Mouse (Mus musculus): ENCODE data around the gene 2210016F16Rik. TPM values are rescaled to one million over a fixed set of nuclear protein-coding genes. Genes with fewer than 3 reads are reported as not detected.
"Not testable (repeated sequence)": the region's sequence is repeated elsewhere in the genome, so short reads cannot be mapped to it uniquely, and the experiment has no call there.

Gene 2210016F16Rik
- polyA plus RNA-seq, 1 experiment from 2014 or later = 33.6 TPM

- H3K4me3 ChIP-seq (ENCODE audit: control insufficient read depth in 1 of 2, insufficient read depth in 1 of 2, low read depth in 1 of 2, low read length in 2 of 2) = no peak overlapping the region
- H3K36me3 ChIP-seq (ENCODE audit: control insufficient read depth, insufficient read depth, low read length) = no peaks in the 10 kb centered on the region
- no peak for ATAC-seq (ENCODE audit: insufficient number of reproducible peaks, insufficient read depth, low FRiP score, low read depth)
- no peak overlapping the region for H3K27ac ChIP-seq (replicated peaks in 1 of 2; ENCODE audit: control insufficient read depth in 1 of 2, insufficient read depth in 1 of 2, low read depth in 2 of 2, low read length in 2 of 2)
- 65% methylated on average over 5 of the region's 5 CpGs for WGBS
- no peaks in the 10 kb centered on the region for H3K4me1 ChIP-seq (ENCODE audit: control insufficient read depth in 2 of 2, insufficient read depth in 2 of 2, low read length in 2 of 2)
- no peak overlapping the region for H3K9ac ChIP-seq (ENCODE audit: low read length)
- H3K27me3 ChIP-seq (ENCODE audit: control insufficient read depth, insufficient read depth, low read length) = no peaks in the 10 kb centered on the region
- H3K4me2 ChIP-seq (ENCODE audit: low read length) = no peak overlapping the region
- peaks cover 4% of the 10 kb centered on the region; the same call in 1 of the 2 replicates for H3K9me3 ChIP-seq (ENCODE audit: control insufficient read depth, low read length)
Measured at GRCm38 (mm10) chr13:58372278-58373152, 12.5 kb downstream of the 2210016F16Rik start.

- Histone ChIP-seq H3K4me3 (ENCODE audit: control insufficient read depth in 1 of 2, insufficient read depth in 1 of 2, low read depth in 1 of 2, low read length in 2 of 2) (no peak overlapping the region), H3K9ac (ENCODE audit: low read length) (no peak overlapping the region), H3K27ac (replicated peaks in 1 of 2; ENCODE audit: control insufficient read depth in 1 of 2, insufficient read depth in 1 of 2, low read depth in 2 of 2, low read length in 2 of 2) (no peak overlapping the region), H3K36me3 (ENCODE audit: control insufficient read depth, insufficient read depth, low read length) (no peaks in the 10 kb centered on the region), H3K9me3 (ENCODE audit: control insufficient read depth, low read length) (no peaks in the 10 kb centered on the region), H3K4me1 (ENCODE audit: control insufficient read depth in 2 of 2, insufficient read depth in 2 of 2, low read length in 2 of 2) (no peaks in the 10 kb centered on the region; a peak in 1 of 4 replicates), H3K4me2 (ENCODE audit: low read length) (no peak overlapping the region), H3K27me3 (ENCODE audit: control insufficient read depth, insufficient read depth, low read length) (no peaks in the 10 kb centered on the region)
- WGBS = 66% methylated on average over 4 of the region's 4 CpGs
- ATAC-seq (ENCODE audit: insufficient number of reproducible peaks, insufficient read depth, low FRiP score, low read depth) = no peak
Measured at GRCm38 (mm10) chr13:58368835-58369234, 16.2 kb downstream of the 2210016F16Rik start.

DNA sequence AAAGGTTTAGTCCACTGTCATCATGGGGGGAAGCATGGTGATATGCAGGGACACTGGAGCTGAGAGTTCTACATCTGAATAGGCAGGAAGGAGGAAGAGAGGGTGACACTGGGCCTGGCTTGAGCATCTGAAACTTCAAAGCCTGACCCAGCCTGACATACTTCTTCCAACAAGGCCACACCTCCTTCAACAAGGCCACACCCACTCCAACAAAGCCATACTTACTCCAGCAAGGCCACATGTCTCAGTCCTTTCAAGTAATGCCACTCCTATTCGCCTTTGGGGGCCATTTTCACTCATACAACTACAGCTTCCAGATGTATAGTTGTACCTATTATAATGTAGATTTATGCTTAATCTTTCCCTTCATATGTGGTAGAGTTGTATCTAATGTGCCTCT lies 17.4 kb downstream of the 2210016F16Rik start:
- Histone ChIP-seq H3K36me3 (ENCODE audit: control insufficient read depth, insufficient read depth, low read length) (no peaks in the 10 kb centered on the region), H3K9me3 (ENCODE audit: control insufficient read depth, low read length) (no peaks in the 10 kb centered on the region), H3K4me1 (ENCODE audit: control insufficient read depth in 2 of 2, insufficient read depth in 2 of 2, low read length in 2 of 2) (no peaks in the 10 kb centered on the region; a peak in 1 of 4 replicates), H3K4me2 (ENCODE audit: low read length) (no peak overlapping the region), H3K27me3 (ENCODE audit: control insufficient read depth, insufficient read depth, low read length) (no peaks in the 10 kb centered on the region), H3K9ac (ENCODE audit: low read length) (no peak overlapping the region), H3K27ac (replicated peaks in 1 of 2; ENCODE audit: control insufficient read depth in 1 of 2, insufficient read depth in 1 of 2, low read depth in 2 of 2, low read length in 2 of 2) (no peak overlapping the region), H3K4me3 (ENCODE audit: control insufficient read depth in 1 of 2, insufficient read depth in 1 of 2, low read depth in 1 of 2, low read length in 2 of 2) (no peak overlapping the region)
- WGBS = 67% methylated on average over 1 of the region's 1 CpGs
- no peak for ATAC-seq (ENCODE audit: insufficient number of reproducible peaks, insufficient read depth, low FRiP score, low read depth)

GRCm38 (mm10) chr13:58366373-58366772 lies 18.7 kb downstream of the 2210016F16Rik start:
- Histone ChIP-seq H3K27me3 (ENCODE audit: control insufficient read depth, insufficient read depth, low read length) (no peaks in the 10 kb centered on the region), H3K4me2 (ENCODE audit: low read length) (no peak overlapping the region), H3K36me3 (ENCODE audit: control insufficient read depth, insufficient read depth, low read length) (no peaks in the 10 kb centered on the region), H3K9ac (ENCODE audit: low read length) (no peak overlapping the region), H3K4me3 (ENCODE audit: control insufficient read depth in 1 of 2, insufficient read depth in 1 of 2, low read depth in 1 of 2, low read length in 2 of 2) (no peak overlapping the region), H3K4me1 (ENCODE audit: control insufficient read depth in 2 of 2, insufficient read depth in 2 of 2, low read length in 2 of 2) (no peaks in the 10 kb centered on the region; a peak in 1 of 4 replicates), H3K27ac (replicated peaks in 1 of 2; ENCODE audit: control insufficient read depth in 1 of 2, insufficient read depth in 1 of 2, low read depth in 2 of 2, low read length in 2 of 2) (no peak overlapping the region), H3K9me3 (ENCODE audit: control insufficient read depth, low read length) (no peaks in the 10 kb centered on the region)
- ATAC-seq (ENCODE audit: insufficient number of reproducible peaks, insufficient read depth, low FRiP score, low read depth) = no peak
- 89% methylated on average over 3 of the region's 3 CpGs for WGBS

DNA sequence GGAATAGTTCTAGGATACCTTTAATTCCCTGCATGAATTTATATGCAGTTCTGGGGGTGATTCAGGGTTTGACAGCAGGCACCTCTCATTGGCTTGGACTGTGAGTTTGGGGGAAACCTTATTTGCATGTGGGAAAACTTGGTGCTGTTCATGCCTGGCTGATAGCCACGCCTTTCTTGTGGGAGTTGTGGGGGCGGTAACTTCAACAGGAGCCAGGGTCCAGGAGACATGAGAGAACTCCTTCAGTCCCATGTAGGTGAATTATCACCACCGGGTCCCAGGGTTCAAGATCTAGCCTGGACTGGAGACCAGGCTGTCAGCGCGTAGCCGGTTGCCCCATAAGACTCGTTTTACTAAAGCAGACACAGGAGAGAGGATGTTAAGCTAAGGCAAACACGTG lies 19.8 kb downstream of the 2210016F16Rik start:
- 76% methylated on average over 8 of the region's 8 CpGs for whole genome bisulfite sequencing
- H3K27ac ChIP-seq (replicated peaks in 1 of 2; ENCODE audit: control insufficient read depth in 1 of 2, insufficient read depth in 1 of 2, low read depth in 2 of 2, low read length in 2 of 2); H3K27me3 ChIP-seq (ENCODE audit: control insufficient read depth, insufficient read depth, low read length); H3K4me2 ChIP-seq (ENCODE audit: low read length); H3K9ac ChIP-seq (ENCODE audit: low read length); H3K4me1 ChIP-seq (ENCODE audit: control insufficient read depth in 2 of 2, insufficient read depth in 2 of 2, low read length in 2 of 2); H3K36me3 ChIP-seq (ENCODE audit: control insufficient read depth, insufficient read depth, low read length); H3K9me3 ChIP-seq (ENCODE audit: control insufficient read depth, low read length); ATAC-seq (ENCODE audit: insufficient number of reproducible peaks, insufficient read depth, low FRiP score, low read depth); H3K4me3 ChIP-seq (ENCODE audit: control insufficient read depth in 1 of 2, insufficient read depth in 1 of 2, low read depth in 1 of 2, low read length in 2 of 2): not testable (repeated sequence)

DNA sequence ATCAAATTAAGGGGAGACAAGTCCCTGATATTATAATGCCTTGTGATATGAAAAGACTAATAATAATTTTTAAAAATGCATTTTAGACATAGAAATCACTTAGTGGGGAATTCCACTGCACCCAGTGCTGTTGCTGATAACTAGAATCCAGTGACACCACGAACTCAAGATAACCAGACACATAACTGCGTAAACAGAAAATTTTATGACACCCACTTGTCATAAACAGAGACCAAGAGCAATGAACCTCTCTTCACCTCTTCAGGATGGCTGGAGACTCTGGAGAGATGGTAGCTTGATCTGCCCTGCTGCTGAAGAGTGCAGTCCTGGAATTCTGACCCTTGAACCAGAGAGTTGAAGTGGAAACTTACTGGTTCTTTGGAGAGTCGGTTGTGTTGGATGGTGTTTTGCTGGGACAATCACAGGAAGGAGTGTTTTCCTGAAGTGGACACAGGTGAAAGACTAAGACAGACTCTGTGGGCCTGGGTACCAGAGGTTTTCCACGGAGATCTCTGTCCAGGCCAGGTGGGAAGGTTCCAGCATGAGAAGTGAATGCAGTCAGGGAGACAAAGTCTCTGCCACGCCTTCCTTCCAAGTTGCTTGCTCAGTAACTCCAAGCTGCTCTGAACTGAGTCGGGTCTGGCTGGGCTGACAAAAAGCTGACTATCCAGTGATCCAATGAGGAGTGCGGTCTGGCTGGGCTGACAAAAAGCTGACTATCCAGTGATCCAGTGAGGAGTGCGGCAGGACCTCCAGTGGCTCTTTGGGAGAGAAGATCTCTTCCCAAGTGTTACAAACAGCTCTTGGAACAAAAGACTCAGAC lies 20.5 kb downstream of the 2210016F16Rik start:
- Histone ChIP-seq H3K9ac (ENCODE audit: low read length) (no peak overlapping the region), H3K4me1 (ENCODE audit: control insufficient read depth in 2 of 2, insufficient read depth in 2 of 2, low read length in 2 of 2) (no peaks in the 10 kb centered on the region; a peak in 1 of 4 replicates), H3K4me2 (ENCODE audit: low read length) (no peak overlapping the region), H3K27ac (replicated peaks in 1 of 2; ENCODE audit: control insufficient read depth in 1 of 2, insufficient read depth in 1 of 2, low read depth in 2 of 2, low read length in 2 of 2) (no peak overlapping the region), H3K9me3 (ENCODE audit: control insufficient read depth, low read length) (no peaks in the 10 kb centered on the region), H3K36me3 (ENCODE audit: control insufficient read depth, insufficient read depth, low read length) (no peaks in the 10 kb centered on the region), H3K27me3 (ENCODE audit: control insufficient read depth, insufficient read depth, low read length) (no peaks in the 10 kb centered on the region), H3K4me3 (ENCODE audit: control insufficient read depth in 1 of 2, insufficient read depth in 1 of 2, low read depth in 1 of 2, low read length in 2 of 2) (no peak overlapping the region)
- WGBS = 65% methylated on average over 8 of the region's 8 CpGs
- no peak for ATAC-seq (ENCODE audit: insufficient number of reproducible peaks, insufficient read depth, low FRiP score, low read depth)

GRCm38 (mm10) chr13:58359304-58359653 lies 25.7 kb downstream of the 2210016F16Rik start:
- H3K4me1 ChIP-seq (ENCODE audit: control insufficient read depth in 2 of 2, insufficient read depth in 2 of 2, low read length in 2 of 2) = no peaks in the 10 kb centered on the region
- H3K36me3 ChIP-seq (ENCODE audit: control insufficient read depth, insufficient read depth, low read length) = no peaks in the 10 kb centered on the region
- peak overlapping the region; percentile 52; the same call in 1 of the 2 replicates for H3K9ac ChIP-seq (ENCODE audit: low read length)
- peak overlapping the region; percentile 97 for H3K4me2 ChIP-seq (ENCODE audit: low read length)
- H3K27me3 ChIP-seq (ENCODE audit: control insufficient read depth, insufficient read depth, low read length) = no peaks in the 10 kb centered on the region
- H3K9me3 ChIP-seq (ENCODE audit: control insufficient read depth, low read length) = no peaks in the 10 kb centered on the region
- no peak overlapping the region for H3K27ac ChIP-seq (replicated peaks in 1 of 2; ENCODE audit: control insufficient read depth in 1 of 2, insufficient read depth in 1 of 2, low read depth in 2 of 2, low read length in 2 of 2)
- H3K4me3 ChIP-seq (ENCODE audit: control insufficient read depth in 1 of 2, insufficient read depth in 1 of 2, low read depth in 1 of 2, low read length in 2 of 2) = peak overlapping the region; percentile 44 to 65
- 6% methylated on average over 7 of the region's 7 CpGs for WGBS
- peak; percentile 20; the same call in 1 of the 2 replicates for ATAC-seq (ENCODE audit: insufficient number of reproducible peaks, insufficient read depth, low FRiP score, low read depth)
